Mouse (Mus musculus): ENCODE results near the gene Cep128. TPM values are rescaled to one million over a fixed set of nuclear protein-coding genes. Genes with fewer than 3 reads are reported as not detected.

The Cep128 gene
- polyA plus RNA-seq, 1 experiment from 2014 or later, result 8.8 TPM

- DNase-seq (ENCODE audit: low spot score), result no peak
These were observed 200.3 kb downstream of the Cep128 start for GRCm38 (mm10) chr12:91183928-91184327.

- peak; percentile 61 for DNase-seq (ENCODE audit: low spot score)
These were observed 200.8 kb downstream of the Cep128 start for GRCm38 (mm10) chr12:91183304-91183855.

DNA sequence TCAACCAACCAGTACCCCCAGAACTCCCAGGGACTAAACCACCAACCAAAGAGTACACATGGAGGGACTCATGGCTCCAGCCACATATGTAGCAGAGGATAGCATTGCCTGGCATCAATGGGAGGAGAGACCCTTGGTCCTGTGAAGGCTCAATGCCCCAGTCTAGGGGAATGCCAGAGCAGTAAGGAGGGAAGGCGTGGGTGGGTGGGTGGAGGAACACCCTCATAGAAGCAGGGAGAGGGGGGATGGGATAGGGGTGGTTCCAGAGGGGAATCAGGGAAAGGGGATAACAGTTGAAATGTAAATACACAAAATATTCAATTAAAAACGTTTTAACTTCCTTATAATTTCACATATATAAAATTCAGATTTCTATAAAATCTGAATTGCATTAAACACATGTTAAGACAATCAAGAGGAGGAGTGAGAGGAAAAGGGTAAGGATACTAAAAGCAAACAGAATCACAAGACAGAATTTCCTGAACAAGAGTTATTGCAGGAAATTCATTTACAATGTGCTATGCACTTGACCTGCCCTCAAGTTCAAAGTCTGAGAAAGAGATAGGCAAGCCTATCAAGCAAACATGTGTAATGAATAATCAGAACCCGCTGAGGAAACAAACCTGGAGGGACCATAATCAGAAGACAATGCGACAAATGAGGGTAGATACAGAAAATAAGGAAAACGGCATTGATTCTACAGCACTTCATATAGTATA, 207.2 kb downstream of the Cep128 start:
- DNase-seq (ENCODE audit: low spot score), result no peak

GRCm38 (mm10) chr12:91171613-91172012, 212.6 kb downstream of the Cep128 start:
- DNase-seq (ENCODE audit: low spot score), result no peak

GRCm38 (mm10) chr12:91161015-91161730, 223.0 kb downstream of the Cep128 start:
- DNase-seq (ENCODE audit: low spot score), result no peak

DNA sequence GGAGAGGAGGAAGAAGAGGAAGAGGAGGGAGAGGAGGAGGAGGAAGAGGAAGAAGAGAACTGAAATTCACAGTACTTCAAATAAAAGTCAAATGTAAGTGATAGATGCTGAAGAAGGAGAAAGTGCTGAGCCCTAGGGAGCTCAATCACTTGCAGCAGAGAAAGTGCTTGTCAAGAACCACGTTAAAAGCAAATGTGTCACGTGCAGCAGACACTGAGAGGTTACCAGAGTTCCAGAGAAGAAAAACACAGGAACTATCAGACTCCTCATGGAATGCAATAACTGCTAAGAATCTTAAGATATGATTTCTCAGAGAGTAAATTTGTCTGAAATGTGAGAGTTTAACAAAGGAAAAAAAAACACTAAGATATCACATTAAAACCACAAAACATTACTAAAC, 225.7 kb downstream of the Cep128 start:
- no peak for DNase-seq (ENCODE audit: low spot score)

- no peak for DNase-seq (ENCODE audit: low spot score)
These were observed 230.2 kb downstream of the Cep128 start for GRCm38 (mm10) chr12:91154052-91154451.

- no peak for DNase-seq (ENCODE audit: low spot score)
These were observed 235.1 kb downstream of the Cep128 start for GRCm38 (mm10) chr12:91149152-91149551.

DNA sequence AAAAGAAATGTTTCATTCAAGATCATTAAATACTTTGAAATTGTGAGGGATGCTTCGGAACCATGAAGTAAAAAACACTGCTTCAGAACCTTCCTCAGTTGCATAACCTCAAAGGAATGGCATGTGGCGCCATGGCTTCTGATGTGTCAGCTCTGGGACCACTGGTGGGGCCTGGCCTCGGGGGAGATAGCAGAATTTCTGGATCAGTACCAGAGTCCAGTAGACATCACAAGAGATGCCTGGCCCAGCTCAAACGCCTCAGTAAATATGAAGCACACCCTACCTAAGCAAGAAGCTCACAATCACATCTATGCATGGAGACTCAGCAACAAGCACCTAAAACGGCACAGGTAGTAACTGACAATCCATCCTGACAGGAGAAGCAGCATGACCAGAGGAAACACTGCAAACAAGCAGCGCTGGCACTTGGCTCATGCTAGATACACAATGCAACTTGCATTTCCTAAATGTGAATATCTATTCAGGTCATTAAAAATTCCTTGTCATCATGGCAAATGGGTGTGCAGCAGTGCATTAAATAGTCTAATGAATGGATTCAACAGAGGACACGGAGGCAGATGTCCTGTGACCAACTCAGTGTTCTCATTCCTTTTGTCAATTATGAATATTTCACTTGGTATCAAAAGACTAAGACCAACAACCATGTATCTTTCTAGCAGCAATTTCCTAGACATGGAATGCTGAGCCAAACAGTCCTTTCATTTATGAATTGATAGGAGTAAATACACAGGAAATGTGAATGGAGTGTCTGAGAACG, 249.3 kb downstream of the Cep128 start:
- DNase-seq (ENCODE audit: low spot score), result no peak

GRCm38 (mm10) chr12:91115054-91115453, 269.2 kb downstream of the Cep128 start:
- DNase-seq (ENCODE audit: low spot score), result no peak

GRCm38 (mm10) chr12:91103316-91103715, 280.9 kb downstream of the Cep128 start:
- no peak for DNase-seq (ENCODE audit: low spot score)

DNA sequence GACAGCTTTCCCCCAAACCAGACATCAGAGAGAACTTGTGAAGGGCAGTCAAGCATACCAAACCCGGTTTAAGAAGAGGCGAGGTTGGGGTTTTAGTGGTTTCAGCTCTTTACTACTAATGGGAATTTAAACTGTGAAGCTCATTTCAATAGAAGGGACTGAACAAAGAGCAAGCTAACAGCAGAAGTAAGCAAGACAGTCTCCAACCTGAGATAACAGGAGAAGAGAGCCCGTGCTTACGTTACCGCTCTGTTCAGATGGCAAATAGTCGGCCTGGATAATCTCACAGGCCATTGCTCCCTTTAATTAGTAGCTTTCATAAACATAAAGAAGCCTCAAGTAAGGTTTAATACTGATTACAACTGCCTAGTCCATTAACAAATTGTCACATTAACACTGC, 286.3 kb downstream of the Cep128 start:
- DNase-seq (ENCODE audit: low spot score), result no peak

GRCm38 (mm10) chr12:91096197-91096596, 288.0 kb downstream of the Cep128 start:
- DNase-seq (ENCODE audit: low spot score), result no peak

- no peak for DNase-seq (ENCODE audit: low spot score)
These were observed 295.9 kb downstream of the Cep128 start for GRCm38 (mm10) chr12:91088271-91088670.

GRCm38 (mm10) chr12:91085967-91086366, 298.2 kb downstream of the Cep128 start:
- no peak for DNase-seq (ENCODE audit: low spot score)

DNA sequence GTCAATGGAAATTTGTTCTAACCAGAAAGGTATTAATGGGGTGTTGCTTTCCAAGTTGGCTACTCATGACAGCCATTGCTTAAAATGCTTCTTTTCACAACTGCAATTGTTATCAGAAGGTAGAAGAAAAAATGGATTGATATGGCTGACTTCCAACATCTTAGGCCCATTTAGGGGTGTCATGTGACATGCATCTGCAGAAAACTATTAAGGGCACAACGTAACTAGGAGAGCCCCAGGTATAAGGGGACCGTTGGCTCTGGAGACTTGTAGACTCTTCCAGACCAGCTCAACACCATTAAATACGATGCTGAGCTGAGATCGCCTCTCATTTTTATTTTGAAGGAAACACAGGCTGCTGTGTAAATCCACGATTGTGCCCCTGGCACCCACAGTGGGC, 308.6 kb downstream of the Cep128 start:
- DNase-seq (ENCODE audit: low spot score), result no peak

DNA sequence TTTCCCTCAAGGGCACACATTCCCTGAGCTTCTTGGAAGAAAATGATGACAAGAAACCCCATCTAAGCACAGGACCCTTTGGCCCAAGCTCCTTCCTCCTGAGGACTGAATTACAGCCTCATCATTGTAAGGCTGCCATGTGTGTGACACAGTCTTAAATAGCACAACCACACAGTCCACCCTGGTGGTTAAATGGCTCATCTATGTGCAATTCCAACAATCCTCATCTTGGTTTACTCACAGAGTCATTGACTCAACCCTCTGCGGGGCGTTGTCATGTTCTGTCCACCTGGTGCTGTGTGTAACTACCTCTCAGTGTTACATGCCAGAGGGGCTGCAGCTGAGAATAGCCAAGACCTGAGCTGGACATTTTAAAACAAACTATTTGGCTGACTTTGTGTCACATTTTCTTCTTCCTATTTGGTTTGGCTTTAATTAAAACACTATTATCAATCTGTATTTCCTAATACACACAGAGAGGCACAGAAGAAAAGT, 313.6 kb downstream of the Cep128 start:
- DNase-seq (ENCODE audit: low spot score), result no peak

DNA sequence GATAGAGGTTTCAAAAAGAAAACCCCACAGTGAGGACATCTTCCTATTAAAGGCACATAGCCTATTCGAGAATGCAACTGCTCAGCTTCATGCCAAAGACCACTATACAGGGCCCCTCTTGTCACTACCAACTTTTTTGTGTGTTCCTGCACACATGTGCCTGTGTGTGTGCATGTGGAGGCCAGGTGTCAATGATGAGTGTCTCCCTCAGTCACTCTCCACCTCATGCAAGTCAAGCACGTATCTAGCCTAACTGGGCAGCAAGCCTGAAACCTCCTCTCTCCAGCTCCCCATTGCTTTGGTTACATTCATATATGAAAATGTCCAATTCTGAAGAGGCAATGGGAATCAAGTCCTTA, 317.1 kb downstream of the Cep128 start:
- no peak for DNase-seq (ENCODE audit: low spot score)

GRCm38 (mm10) chr12:91066286-91067082, 317.7 kb downstream of the Cep128 start:
- DNase-seq (ENCODE audit: low spot score), result no peak

DNA sequence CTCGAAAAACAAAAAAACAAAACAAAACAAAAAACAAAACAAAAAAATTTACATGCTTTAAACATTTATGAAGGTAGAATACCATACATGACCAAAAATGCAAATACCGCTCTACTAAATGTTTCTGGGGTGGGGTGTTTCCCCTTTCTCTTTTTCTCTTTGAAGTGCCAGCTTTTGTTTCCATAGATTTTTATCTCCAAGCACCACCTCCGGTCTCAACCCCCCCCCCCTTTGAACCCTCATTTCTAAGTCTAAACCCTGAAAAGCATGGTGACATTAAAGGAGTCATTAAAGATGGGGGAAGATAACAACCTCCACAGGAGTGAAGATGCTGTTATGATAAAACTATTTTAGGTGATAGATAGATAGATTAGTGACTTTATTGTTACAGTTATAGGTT, 318.8 kb downstream of the Cep128 start:
- DNase-seq (ENCODE audit: low spot score), result peak; percentile 39

Data from thymus, postnatal 0 days (tissue).